Mouse (Mus musculus): ENCODE data around the gene Atpif1.
"Not testable (repeated sequence)": the region's sequence is repeated elsewhere in the genome, so short reads cannot be mapped to it uniquely, and the experiment has no call there.

Gene Atpif1

GRCm38 (mm10) chr4:132532981-132533916 lies at the start of gene Atpif1:
TSS of gene Atpif1 (minus strand) at chr4:132533659.
- peak; percentile 80 to 86 for DNase-seq (ENCODE audit: low spot score in 2 of 2)

- DNase-seq (ENCODE audit: low spot score in 2 of 2): no peak
Observed at GRCm38 (mm10) chr4:132574809-132575347, 41.4 kb upstream of the Atpif1 start.

- no peak for DNase-seq (ENCODE audit: low spot score in 2 of 2)
Observed at GRCm38 (mm10) chr4:132573327-132573726, 39.9 kb upstream of the Atpif1 start.

GRCm38 (mm10) chr4:132571190-132571589 lies 37.7 kb upstream of the Atpif1 start:
- DNase-seq (ENCODE audit: low spot score in 2 of 2): no peak

GRCm38 (mm10) chr4:132569115-132569514 lies 35.7 kb upstream of the Atpif1 start:
- no peak for DNase-seq (ENCODE audit: low spot score in 2 of 2)

GRCm38 (mm10) chr4:132567361-132567779 lies 33.9 kb upstream of the Atpif1 start:
- no peak for DNase-seq (ENCODE audit: low spot score in 2 of 2)

- DNase-seq (ENCODE audit: low spot score in 2 of 2): peak in 1 of 2 experiments; percentile 29
Observed at GRCm38 (mm10) chr4:132565089-132565747, 31.8 kb upstream of the Atpif1 start.

- DNase-seq (ENCODE audit: low spot score in 2 of 2): no peak
Observed at GRCm38 (mm10) chr4:132563965-132564364, 30.5 kb upstream of the Atpif1 start, which contains the start of gene Ptafr. TSS of gene Ptafr (plus strand) at chr4:132564067.

GRCm38 (mm10) chr4:132563261-132563660 lies 29.8 kb upstream of the Atpif1 start:
- no peak for DNase-seq (ENCODE audit: low spot score in 2 of 2)

GRCm38 (mm10) chr4:132555550-132555949 lies 22.1 kb upstream of the Atpif1 start:
- not testable (repeated sequence) for DNase-seq (ENCODE audit: low spot score in 2 of 2)

- no peak for DNase-seq (ENCODE audit: low spot score in 2 of 2)
Observed at GRCm38 (mm10) chr4:132554653-132555052, 21.2 kb upstream of the Atpif1 start.

GRCm38 (mm10) chr4:132554221-132554620 lies 20.8 kb upstream of the Atpif1 start:
- DNase-seq (ENCODE audit: low spot score in 2 of 2): no peak

GRCm38 (mm10) chr4:132545851-132546250 lies 12.4 kb upstream of the Atpif1 start:
- peak; percentile 43 to 69 for DNase-seq (ENCODE audit: low spot score in 2 of 2)

- DNase-seq (ENCODE audit: low spot score in 2 of 2): peak; percentile 28 to 37
Observed at GRCm38 (mm10) chr4:132542724-132543123, 9.3 kb upstream of the Atpif1 start.

- DNase-seq (ENCODE audit: low spot score in 2 of 2): no peak
Observed at GRCm38 (mm10) chr4:132541413-132541812, 8.0 kb upstream of the Atpif1 start.

- DNase-seq (ENCODE audit: low spot score in 2 of 2): no peak
Observed at GRCm38 (mm10) chr4:132539481-132539880, 6.0 kb upstream of the Atpif1 start.

- peak; percentile 93 to 95 for DNase-seq (ENCODE audit: low spot score in 2 of 2)
Observed at GRCm38 (mm10) chr4:132535406-132536121, 2.1 kb upstream of the Atpif1 start, which contains the start of gene Dnajc8. TSS of gene Dnajc8 (plus strand) at chr4:132535550.

- peak; percentile 33 to 37 for DNase-seq (ENCODE audit: low spot score in 2 of 2)
Observed at GRCm38 (mm10) chr4:132532496-132532895, 963 bp downstream of the Atpif1 start.

- DNase-seq (ENCODE audit: low spot score in 2 of 2): no peak
Observed at GRCm38 (mm10) chr4:132530033-132530804, 3.2 kb downstream of the Atpif1 start.

- DNase-seq (ENCODE audit: low spot score in 2 of 2): no peak
Observed at GRCm38 (mm10) chr4:132529344-132529743, 4.1 kb downstream of the Atpif1 start.
